Mouse (Mus musculus): ENCODE measurements around the gene Tldc2.

- no peak for TF ChIP-seq CTCF (IDR thresholded peaks at IDR 0.05; ENCODE audit: low read depth)
- TF ChIP-seq EP300 (IDR thresholded peaks at IDR 0.05; ENCODE audit: low read depth) = no peak
These were observed 16.5 kb upstream of the Tldc2 start for GRCm38 (mm10) chr2:157070365-157070764.

Measured in liver, postnatal 0 days (tissue).